ENCODE assay signal across 9 mouse cellular contexts in the genomic region with DNA sequence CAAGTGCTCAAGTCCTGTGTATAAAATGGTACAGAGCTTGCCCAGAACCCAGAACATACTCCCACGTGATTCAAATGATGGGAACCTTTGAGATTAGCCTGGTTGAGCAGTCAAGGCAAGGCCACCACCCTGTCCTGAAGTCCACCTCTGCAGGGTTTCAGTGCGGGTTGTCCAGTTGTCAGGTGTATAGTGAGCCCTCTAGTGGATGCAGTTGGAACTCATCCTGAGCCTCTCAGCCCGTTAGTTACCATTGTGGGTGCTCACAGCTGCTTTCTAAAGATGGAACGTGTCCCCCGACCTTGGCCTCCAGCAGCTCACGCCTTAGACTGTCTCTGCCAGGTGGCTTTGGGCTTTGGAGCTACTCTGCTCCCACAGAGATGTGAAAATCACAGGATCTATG. TPM values are rescaled to one million over a fixed set of nuclear protein-coding genes. Genes with fewer than 3 reads are reported as not detected.
A peak's percentile ranks its signal among the peaks of the same experiment; 100 is the strongest.
DNase-seq lines count a peak whose midpoint lies in the region; ATAC-seq and TF ChIP-seq lines count a peak whose summit lies in the region.
"Had no signal": no experiment of that assay in that cellular context is flagged by ENCODE, and none has a peak within 500 bp of the region (broad histone marks: within the 10 kb centered on the region; RNA-seq: fewer than 3 reads in every experiment).

No protein-coding gene starts in this region.

- no peak for TF ChIP-seq CTCF in G1E (IDR thresholded peaks at IDR 0.05; ENCODE audit: low read depth, low read length)
- TF ChIP-seq CTCF in cerebellum, adult 2 months (IDR thresholded peaks at IDR 0.05; ENCODE audit: borderline replicate concordance, insufficient read depth, low read depth, low read length) = peak; percentile 86

- no peak overlapping the region for H3K4me2 ChIP-seq in hindbrain, embryonic 11.5 days (replicated peaks; ENCODE audit: low read depth, low read length)
- no peak overlapping the region for H3K4me2 ChIP-seq in hindbrain, embryonic 16.5 days (ENCODE audit: low read length)
- H3K4me2 ChIP-seq in neural tube, embryonic 11.5 days (ENCODE audit: low read depth) = no peak overlapping the region
- H3K4me2 ChIP-seq: liver, embryonic 13.5 days had no signal

- peak; percentile 62 for DNase-seq in hindbrain, embryonic 11.5 days (ENCODE audit: low spot score)
- no peak for DNase-seq in G1E (ENCODE audit: low spot score)
- peak; percentile 40 to 55 for DNase-seq in cerebellum, adult 2 months
- peak; percentile 35 to 64 for DNase-seq in left cerebral cortex, postnatal 14 days (ENCODE audit: low spot score in 2 of 2)
- DNase-seq in neural tube, embryonic 11.5 days (ENCODE audit: low spot score) = peak; percentile 60
- no peak for DNase-seq in spleen, adult 12 weeks (ENCODE audit: low spot score)
- DNase-seq: liver, embryonic 13.5 days had no signal

- no peaks in the 10 kb centered on the region for H3K9me3 ChIP-seq in hindbrain, embryonic 11.5 days (ENCODE audit: control insufficient read depth, low read length)
- no peaks in the 10 kb centered on the region for H3K9me3 ChIP-seq in hindbrain, embryonic 16.5 days (ENCODE audit: control insufficient read depth, low read length)
- H3K9me3 ChIP-seq in G1E (replicated peaks) = peaks cover 57% of the 10 kb centered on the region
- no peaks in the 10 kb centered on the region for H3K9me3 ChIP-seq in neural tube, embryonic 11.5 days (ENCODE audit: control insufficient read depth, low read length)
- H3K9me3 ChIP-seq: liver, embryonic 13.5 days had no signal

- intact Hi-C loops in left cerebral cortex, postnatal 14 days (cut with DNase I) = no loop called here

- no peaks in the 10 kb centered on the region for H3K27me3 ChIP-seq in hindbrain, embryonic 11.5 days (ENCODE audit: control insufficient read depth, insufficient read depth, low read length)
- no peaks in the 10 kb centered on the region for H3K27me3 ChIP-seq in hindbrain, embryonic 16.5 days (replicated peaks; ENCODE audit: control insufficient read depth, insufficient read depth, low read length)
- H3K27me3 ChIP-seq in G1E (ENCODE audit: insufficient read depth, low read length) = no peaks in the 10 kb centered on the region
- no peaks in the 10 kb centered on the region for H3K27me3 ChIP-seq in cerebellum, adult 2 months (ENCODE audit: control insufficient read depth, insufficient read depth, low read length)
- H3K27me3 ChIP-seq in neural tube, embryonic 11.5 days (ENCODE audit: control insufficient read depth, insufficient read depth, low read length) = no peaks in the 10 kb centered on the region
- H3K27me3 ChIP-seq: liver, embryonic 13.5 days had no signal

- H3K36me3 ChIP-seq in hindbrain, embryonic 11.5 days (ENCODE audit: control insufficient read depth, insufficient read depth, low read length) = no peaks in the 10 kb centered on the region
- H3K36me3 ChIP-seq in hindbrain, embryonic 16.5 days (ENCODE audit: control insufficient read depth, insufficient read depth, low read length) = no peaks in the 10 kb centered on the region
- H3K36me3 ChIP-seq in G1E (replicated peaks) = no peaks in the 10 kb centered on the region
- H3K36me3 ChIP-seq in neural tube, embryonic 11.5 days (ENCODE audit: control insufficient read depth, insufficient read depth, low read length) = no peaks in the 10 kb centered on the region
- H3K36me3 ChIP-seq: liver, embryonic 13.5 days had no signal

- H3K27ac ChIP-seq in hindbrain, embryonic 11.5 days (ENCODE audit: low read depth, low read length) = no peak overlapping the region
- H3K27ac ChIP-seq in hindbrain, embryonic 16.5 days (ENCODE audit: low read depth, low read length) = no peak overlapping the region
- no peak overlapping the region for H3K27ac ChIP-seq in cerebellum, adult 2 months (ENCODE audit: insufficient read depth, low read length)
- no peak overlapping the region for H3K27ac ChIP-seq in neural tube, embryonic 11.5 days (ENCODE audit: low read depth, low read length)
- H3K27ac ChIP-seq: liver, embryonic 13.5 days had no signal

- 0 out of 2 replicates have a peak, but pooled peaks have one; percentile 53 for ATAC-seq in hindbrain, embryonic 11.5 days (ENCODE audit: low FRiP score)
- no peak for ATAC-seq in hindbrain, embryonic 16.5 days
- 0 out of 2 replicates have a peak, but pooled peaks have one; percentile 2 for ATAC-seq in G1E (ENCODE audit: extremely low read depth, insufficient number of reproducible peaks, low FRiP score, poor library complexity, severe bottlenecking)
- ATAC-seq in hematopoietic stem cell, adult 5-6 weeks (replicated peaks in 1 of 2; ENCODE audit: insufficient read depth in 1 of 2, low FRiP score in 2 of 2, low TSS enrichment in 1 of 2, low read depth in 1 of 2, poor library complexity in 2 of 2, severe bottlenecking in 2 of 2) = peak; percentile 42 to 69; a peak in 3 of 4 replicates
- no peak for ATAC-seq in neural tube, embryonic 11.5 days (ENCODE audit: insufficient read depth, low FRiP score, low TSS enrichment)

- TF ChIP-seq POLR2A in cerebellum, adult 2 months (IDR thresholded peaks at IDR 0.05; ENCODE audit: borderline replicate concordance, insufficient read depth, low read length) = no peak

- H3K4me1 ChIP-seq in hindbrain, embryonic 11.5 days (replicated peaks; ENCODE audit: control insufficient read depth, insufficient read depth, low read length) = no peaks in the 10 kb centered on the region
- H3K4me1 ChIP-seq in hindbrain, embryonic 16.5 days (ENCODE audit: control insufficient read depth, insufficient read depth, low read depth, low read length) = no peaks in the 10 kb centered on the region
- no peaks in the 10 kb centered on the region for H3K4me1 ChIP-seq in G1E (ENCODE audit: insufficient read depth, low read depth, low read length)
- no peaks in the 10 kb centered on the region for H3K4me1 ChIP-seq in cerebellum, adult 2 months (ENCODE audit: control insufficient read depth, insufficient read depth, low read length)
- no peaks in the 10 kb centered on the region for H3K4me1 ChIP-seq in neural tube, embryonic 11.5 days (ENCODE audit: control insufficient read depth, insufficient read depth, low read length)
- H3K4me1 ChIP-seq: liver, embryonic 13.5 days had no signal

- H3K4me3 ChIP-seq in hindbrain, embryonic 11.5 days (ENCODE audit: low read depth, low read length) = no peak overlapping the region
- H3K4me3 ChIP-seq in hindbrain, embryonic 16.5 days (ENCODE audit: low read length) = no peak overlapping the region
- H3K4me3 ChIP-seq in G1E (ENCODE audit: low read depth, low read length) = no peak overlapping the region
- no peak overlapping the region for H3K4me3 ChIP-seq in cerebellum, adult 2 months (replicated peaks; ENCODE audit: insufficient read depth, low read depth, low read length)
- no peak overlapping the region for H3K4me3 ChIP-seq in neural tube, embryonic 11.5 days (ENCODE audit: low read depth, low read length)
- H3K4me3 ChIP-seq: liver, embryonic 13.5 days had no signal

- no peak overlapping the region for H3K9ac ChIP-seq in hindbrain, embryonic 11.5 days (ENCODE audit: low read depth, low read length)
- H3K9ac ChIP-seq in hindbrain, embryonic 16.5 days (ENCODE audit: low read depth, low read length) = no peak overlapping the region
- no peak overlapping the region for H3K9ac ChIP-seq in neural tube, embryonic 11.5 days (ENCODE audit: low read length)
- H3K9ac ChIP-seq: liver, embryonic 13.5 days had no signal

- WGBS in hindbrain, embryonic 11.5 days = 8% methylated on average over 6 of the region's 6 CpGs
- WGBS in hindbrain, embryonic 16.5 days = 19% methylated on average over 6 of the region's 6 CpGs
- WGBS in cerebellum, adult 2 months = 5% methylated on average over 6 of the region's 6 CpGs
- 17% methylated on average over 6 of the region's 6 CpGs for WGBS in neural tube, embryonic 11.5 days

RNA-seq across cellular contexts. Expression of gene Ptprt, which starts 21.7 kb away (rescaled TPM):
- polyA plus RNA-seq in hindbrain, embryonic 11.5 days (2014; fragmentation: Nextera tagmentation; extraction: Ambion mirVana) = 1.3 and 1.7 TPM in 2 replicates
- 11.5 and 12.1 TPM in 2 replicates for polyA plus RNA-seq in hindbrain, embryonic 16.5 days (2015; fragmentation: Nextera tagmentation; extraction: Ambion mirVana)
- total RNA-seq in G1E (2014; fragmentation: Nextera tagmentation) (not detected in 2 replicates), G1E (2017) (0.05 and 0.06 TPM in 2 replicates)
- not detected in 2 replicates for polyA plus RNA-seq in G1E (2012)
- polyA plus RNA-seq in cerebellum, adult 2 months (2012; rRNA removed) = 15.9 and 16.3 TPM in 2 replicates
- total RNA-seq in hematopoietic stem cell, adult 5-6 weeks (2017) = not detected in 2 replicates
- 100 to 1,000 TPM in 1 of 2 experiments, 10 to 100 TPM in 1; 96.9 to 100 TPM for total RNA-seq in left cerebral cortex, postnatal 14 days (2021)
- 1.6 TPM in 2 replicates for polyA plus RNA-seq in neural tube, embryonic 11.5 days (2014; fragmentation: Nextera tagmentation; extraction: Ambion mirVana)

Comparison
In these comparisons a context has a peak if more than half of its experiments do, and no peak if none do; other contexts are left out.
1. ATAC-seq: peak in hindbrain, embryonic 11.5 days (single experiment), G1E (single experiment) and hematopoietic stem cell, adult 5-6 weeks (2 of 2); none in hindbrain, embryonic 16.5 days (single experiment) and neural tube, embryonic 11.5 days (single experiment).
2. DNase-seq: peak in hindbrain, embryonic 11.5 days (single experiment), cerebellum, adult 2 months (2 of 2), left cerebral cortex, postnatal 14 days (2 of 2) and neural tube, embryonic 11.5 days (single experiment); none in G1E (single experiment) and spleen, adult 12 weeks (single experiment).